Mouse (Mus musculus) adrenal gland, postnatal 25 days (tissue): ENCODE measurements at regions not wholly inside any gene's neighbourhood (a gene's known extent, or its start where the extent isn't known, plus 50 kb on each side); places are given as distances from the start of the nearest gene placed in this dataset.
A peak's percentile ranks its signal among the peaks of the same experiment; 100 is the strongest.

ENCODE experiments used
- DNase-seq: peaks from one replicate; pipeline ENCODE4 v3.0.0; 2021; ENCODE audit warnings: mixed read lengths

- no peak for DNase-seq
Measured at GRCm38 (mm10) chr1:138908860-138909259, 52.2 kb upstream of the 2310009B15Rik start.

- no peak for DNase-seq
Measured at GRCm38 (mm10) chr1:138909654-138910053, 53.0 kb upstream of the 2310009B15Rik start.

GRCm38 (mm10) chr1:138912156-138912616, 51.0 kb upstream of the Dennd1b start:
- DNase-seq, result peak; percentile 19

- no peak for DNase-seq
Measured at GRCm38 (mm10) chr1:138912928-138913327, 50.3 kb upstream of the Dennd1b start.

GRCm38 (mm10) chr1:138913428-138913827, 49.8 kb upstream of the Dennd1b start:
- no peak for DNase-seq
